ENCODE assay signal across 12 mouse cellular contexts in the genomic region with DNA sequence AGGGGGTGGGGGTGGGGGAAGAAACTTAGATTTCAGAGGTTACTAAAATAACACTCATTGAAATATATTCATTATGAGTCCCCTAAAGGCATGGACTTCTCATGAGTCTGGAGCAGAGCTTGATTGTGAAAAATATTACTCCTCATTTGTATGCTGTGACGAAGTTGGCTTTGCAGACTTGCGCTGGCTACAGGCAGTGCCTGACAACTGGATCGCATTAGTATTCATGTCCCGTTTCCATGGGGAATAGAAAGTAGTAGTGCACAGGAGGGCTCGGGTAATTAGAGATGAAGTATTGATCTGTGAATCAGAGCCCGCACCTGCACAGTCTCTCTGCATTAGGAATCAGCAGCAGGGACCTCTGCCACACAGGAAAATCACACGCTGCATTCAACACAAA.
DNase-seq lines count a peak whose midpoint lies in the region; ATAC-seq and TF ChIP-seq lines count a peak whose summit lies in the region.
"Had no signal": no experiment of that assay in that cellular context is flagged by ENCODE, and none has a peak within 500 bp of the region (broad histone marks: within the 10 kb centered on the region; RNA-seq: fewer than 3 reads in every experiment).

No protein-coding gene starts in this region.

- H3K9me3 ChIP-seq in forebrain, postnatal 0 days (ENCODE audit: low read length), result no peaks in the 10 kb centered on the region
- H3K9me3 ChIP-seq in midbrain, embryonic 13.5 days, result no peaks in the 10 kb centered on the region
- H3K9me3 ChIP-seq in heart, embryonic 10.5 days, result no peaks in the 10 kb centered on the region
- H3K9me3 ChIP-seq: stomach, embryonic 15.5 days had no signal

- 11% methylated on average over 7 of the region's 7 CpGs for WGBS in forebrain, postnatal 0 days
- WGBS in midbrain, embryonic 13.5 days, result 22% methylated on average over 7 of the region's 7 CpGs
- 88% methylated on average over 7 of the region's 7 CpGs for WGBS in heart, embryonic 10.5 days

- H3K4me3 ChIP-seq in forebrain, postnatal 0 days (ENCODE audit: low read depth, low read length), result no peak overlapping the region
- H3K4me3 ChIP-seq in midbrain, embryonic 13.5 days (replicated peaks), result no peak overlapping the region
- H3K4me3 ChIP-seq in heart, embryonic 10.5 days, result no peak overlapping the region
- H3K4me3 ChIP-seq: stomach, embryonic 15.5 days had no signal

- DNase-seq in brain, adult 2 months (ENCODE audit: low read depth, low spot score), result peak; percentile 58
- DNase-seq in brain, embryonic 14.5 days (ENCODE audit: low read depth), result peak; percentile 93
- peak; percentile 52 for DNase-seq in forebrain, postnatal 0 days
- DNase-seq in adipocyte (ENCODE audit: low spot score), result no peak
- DNase-seq in heart, embryonic 10.5 days (ENCODE audit: low spot score), result no peak
- no peak for DNase-seq in spleen, postnatal 36 days (ENCODE audit: low spot score in 2 of 2)
- DNase-seq: adrenal gland, postnatal 14 days; cerebellum, adult 2 months; lung, postnatal 36 days had no signal

- H3K9ac ChIP-seq in forebrain, postnatal 0 days, result 0 out of 2 replicates have a peak overlapping the region, but pooled peaks have one; percentile 11
- H3K9ac ChIP-seq in midbrain, embryonic 13.5 days (replicated peaks), result no peak overlapping the region
- H3K9ac ChIP-seq: liver, embryonic 14.5 days; stomach, embryonic 15.5 days had no signal

- no peak for TF ChIP-seq POLR2A in brain, embryonic 14.5 days (IDR thresholded peaks at IDR 0.05; ENCODE audit: borderline replicate concordance, extremely low read depth, insufficient read depth, insufficient read length, poor library complexity, severe bottlenecking)

- H3K27ac ChIP-seq in forebrain, postnatal 0 days (ENCODE audit: low read depth, low read length), result no peak overlapping the region
- H3K27ac ChIP-seq in midbrain, embryonic 13.5 days, result peak overlapping the region; percentile 77; the same call in 1 of the 2 replicates
- no peak overlapping the region for H3K27ac ChIP-seq in heart, embryonic 10.5 days
- H3K27ac ChIP-seq: liver, embryonic 14.5 days; stomach, embryonic 15.5 days had no signal

- H3K4me1 ChIP-seq in forebrain, postnatal 0 days (ENCODE audit: insufficient read depth), result peaks cover 6% of the 10 kb centered on the region
- peaks cover 27% of the 10 kb centered on the region for H3K4me1 ChIP-seq in midbrain, embryonic 13.5 days (replicated peaks)
- peaks cover 35% of the 10 kb centered on the region for H3K4me1 ChIP-seq in heart, embryonic 10.5 days
- H3K4me1 ChIP-seq: stomach, embryonic 15.5 days had no signal

- peak; percentile 90 for ATAC-seq in forebrain, postnatal 0 days
- ATAC-seq in midbrain, embryonic 13.5 days, result peak; percentile 97

- no peaks in the 10 kb centered on the region for H3K36me3 ChIP-seq in forebrain, postnatal 0 days (ENCODE audit: insufficient read depth)
- H3K36me3 ChIP-seq in midbrain, embryonic 13.5 days, result no peaks in the 10 kb centered on the region
- no peaks in the 10 kb centered on the region for H3K36me3 ChIP-seq in heart, embryonic 10.5 days
- H3K36me3 ChIP-seq: stomach, embryonic 15.5 days had no signal

- TF ChIP-seq CTCF in brain, embryonic 14.5 days (IDR thresholded peaks at IDR 0.05; ENCODE audit: borderline replicate concordance, extremely low read depth, insufficient read depth, insufficient read length), result no peak
- TF ChIP-seq CTCF in forebrain, postnatal 0 days (IDR thresholded peaks at IDR 0.05; ENCODE audit: low read depth), result no peak

- H3K4me2 ChIP-seq in forebrain, postnatal 0 days (ENCODE audit: low read depth), result peak overlapping the region; percentile 20
- H3K4me2 ChIP-seq in midbrain, embryonic 13.5 days (replicated peaks), result peak overlapping the region; percentile 21; the same call in 1 of the 2 replicates
- H3K4me2 ChIP-seq: stomach, embryonic 15.5 days had no signal

- H3K27me3 ChIP-seq in forebrain, postnatal 0 days (ENCODE audit: insufficient read depth, low read length), result no peaks in the 10 kb centered on the region
- no peaks in the 10 kb centered on the region for H3K27me3 ChIP-seq in midbrain, embryonic 13.5 days
- H3K27me3 ChIP-seq in heart, embryonic 10.5 days (ENCODE audit: insufficient read depth, poor library complexity, severe bottlenecking), result no peaks in the 10 kb centered on the region
- H3K27me3 ChIP-seq: stomach, embryonic 15.5 days had no signal

Comparison
In these comparisons a context has a peak if more than half of its experiments do, and no peak if none do; other contexts are left out.
1. DNase-seq: peak in brain, adult 2 months (single experiment), brain, embryonic 14.5 days (single experiment) and forebrain, postnatal 0 days (single experiment); none in adipocyte (single experiment), heart, embryonic 10.5 days (single experiment) and spleen, postnatal 36 days (0 of 2).